Mouse (Mus musculus): ENCODE results near the gene Zfp1. TPM values are rescaled to one million over a fixed set of nuclear protein-coding genes. Genes with fewer than 3 reads are reported as not detected.
A peak's percentile ranks its signal among the peaks of the same experiment; 100 is the strongest.

Zfp1 gene
- polyA plus RNA-seq, 1 experiment = 11.1 TPM

DNA sequence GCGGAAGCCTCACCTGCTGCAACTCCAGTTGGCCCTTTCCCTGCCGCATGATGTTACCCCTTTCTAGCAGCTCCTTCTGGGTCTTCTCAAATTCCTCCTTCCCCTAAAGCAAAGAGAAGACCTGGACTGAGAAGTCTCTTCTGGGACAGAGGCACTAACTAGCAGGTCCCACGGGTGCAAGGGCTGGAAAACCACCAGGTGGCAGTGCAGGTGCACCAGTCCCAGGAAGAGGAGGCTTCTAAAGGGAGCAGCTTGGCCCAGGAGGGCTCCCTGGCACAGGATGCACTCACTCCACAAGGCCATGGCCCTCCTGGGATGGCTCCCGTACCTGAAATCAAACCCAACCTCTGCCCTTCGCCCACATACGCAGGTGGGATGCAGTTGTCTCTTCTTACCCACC lies 69.4 kb downstream of the Zfp1 start:
- Histone ChIP-seq H3K27ac (ENCODE audit: control insufficient read depth, insufficient read depth, low read length) (no peak overlapping the region), H3K36me3 (ENCODE audit: control insufficient read depth, insufficient read depth, low read length) (no peaks in the 10 kb centered on the region), H3K4me3 (ENCODE audit: control insufficient read depth, insufficient read depth, low read length) (no peak overlapping the region), H3K4me1 (replicated peaks; ENCODE audit: control insufficient read depth, insufficient read depth, low read length) (no peaks in the 10 kb centered on the region; the same call in 1 of the 2 replicates), H3K27me3 (ENCODE audit: control insufficient read depth, insufficient read depth, low read length) (no peaks in the 10 kb centered on the region)
- no peak for TF ChIP-seq POLR2A (IDR thresholded peaks at IDR 0.05; ENCODE audit: control insufficient read depth, extremely low read depth, insufficient read depth, low read length, poor library complexity)
- peak; percentile 64; the same call in 1 of the 2 replicates for TF ChIP-seq CTCF (IDR thresholded peaks at IDR 0.05; ENCODE audit: borderline replicate concordance, control insufficient read depth, extremely low read depth, insufficient read depth, low read length, poor library complexity)
- DNase-seq = peak; percentile 64
- WGBS = 66% methylated on average over 6 of the region's 6 CpGs

GRCm38 (mm10) chr8:111713291-111713690 lies 70.1 kb downstream of the Zfp1 start:
- WGBS = 89% methylated on average over 11 of the region's 11 CpGs
- no peak overlapping the region for H3K4me3 ChIP-seq (ENCODE audit: control insufficient read depth, insufficient read depth, low read length)
- H3K27me3 ChIP-seq (ENCODE audit: control insufficient read depth, insufficient read depth, low read length) = no peaks in the 10 kb centered on the region
- no peaks in the 10 kb centered on the region for H3K36me3 ChIP-seq (ENCODE audit: control insufficient read depth, insufficient read depth, low read length)
- no peak for DNase-seq
- no peaks in the 10 kb centered on the region; the same call in 1 of the 2 replicates for H3K4me1 ChIP-seq (replicated peaks; ENCODE audit: control insufficient read depth, insufficient read depth, low read length)
- no peak overlapping the region for H3K27ac ChIP-seq (ENCODE audit: control insufficient read depth, insufficient read depth, low read length)
- TF ChIP-seq POLR2A (IDR thresholded peaks at IDR 0.05; ENCODE audit: control insufficient read depth, extremely low read depth, insufficient read depth, low read length, poor library complexity) = no peak
- TF ChIP-seq CTCF (IDR thresholded peaks at IDR 0.05; ENCODE audit: borderline replicate concordance, control insufficient read depth, extremely low read depth, insufficient read depth, low read length, poor library complexity) = no peak

GRCm38 (mm10) chr8:111713817-111714216 lies 70.6 kb downstream of the Zfp1 start:
- H3K36me3 ChIP-seq (ENCODE audit: control insufficient read depth, insufficient read depth, low read length) = no peaks in the 10 kb centered on the region
- H3K4me1 ChIP-seq (replicated peaks; ENCODE audit: control insufficient read depth, insufficient read depth, low read length) = no peaks in the 10 kb centered on the region; the same call in 1 of the 2 replicates
- DNase-seq = no peak
- TF ChIP-seq POLR2A (IDR thresholded peaks at IDR 0.05; ENCODE audit: control insufficient read depth, extremely low read depth, insufficient read depth, low read length, poor library complexity) = no peak
- TF ChIP-seq CTCF (IDR thresholded peaks at IDR 0.05; ENCODE audit: borderline replicate concordance, control insufficient read depth, extremely low read depth, insufficient read depth, low read length, poor library complexity) = no peak
- H3K27me3 ChIP-seq (ENCODE audit: control insufficient read depth, insufficient read depth, low read length) = no peaks in the 10 kb centered on the region
- H3K27ac ChIP-seq (ENCODE audit: control insufficient read depth, insufficient read depth, low read length) = no peak overlapping the region
- no peak overlapping the region for H3K4me3 ChIP-seq (ENCODE audit: control insufficient read depth, insufficient read depth, low read length)
- WGBS = 91% methylated on average over 25 of the region's 25 CpGs

DNA sequence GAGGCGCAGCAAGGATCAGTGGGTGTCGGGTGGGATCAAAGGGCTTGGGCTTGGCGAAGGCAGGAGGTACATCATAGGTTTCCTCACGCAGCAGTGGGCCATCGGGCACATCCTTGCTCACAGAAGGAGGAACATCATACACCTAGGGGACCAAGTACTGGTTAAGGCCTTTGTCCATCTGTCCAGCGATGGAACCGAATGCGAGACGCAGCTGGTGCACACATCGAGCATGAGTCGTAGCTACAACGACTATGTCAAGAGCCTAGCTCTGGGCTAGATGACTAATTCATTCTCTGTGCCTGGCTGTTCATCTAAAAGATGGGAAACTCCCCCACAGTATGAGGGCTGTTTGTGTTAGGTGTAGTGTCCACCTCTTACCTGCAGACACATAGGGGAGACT lies 71.1 kb downstream of the Zfp1 start:
- Histone ChIP-seq H3K27ac (ENCODE audit: control insufficient read depth, insufficient read depth, low read length) (no peak overlapping the region), H3K27me3 (ENCODE audit: control insufficient read depth, insufficient read depth, low read length) (no peaks in the 10 kb centered on the region), H3K4me1 (replicated peaks; ENCODE audit: control insufficient read depth, insufficient read depth, low read length) (no peaks in the 10 kb centered on the region; the same call in 1 of the 2 replicates), H3K36me3 (ENCODE audit: control insufficient read depth, insufficient read depth, low read length) (no peaks in the 10 kb centered on the region), H3K4me3 (ENCODE audit: control insufficient read depth, insufficient read depth, low read length) (no peak overlapping the region)
- no peak for TF ChIP-seq CTCF (IDR thresholded peaks at IDR 0.05; ENCODE audit: borderline replicate concordance, control insufficient read depth, extremely low read depth, insufficient read depth, low read length, poor library complexity)
- WGBS = 95% methylated on average over 12 of the region's 12 CpGs
- DNase-seq = no peak

- TF ChIP-seq POLR2A (IDR thresholded peaks at IDR 0.05; ENCODE audit: control insufficient read depth, extremely low read depth, insufficient read depth, low read length, poor library complexity) (no peak), CTCF (IDR thresholded peaks at IDR 0.05; ENCODE audit: borderline replicate concordance, control insufficient read depth, extremely low read depth, insufficient read depth, low read length, poor library complexity) (no peak)
- WGBS = 93% methylated on average over 13 of the region's 13 CpGs
- Histone ChIP-seq H3K36me3 (ENCODE audit: control insufficient read depth, insufficient read depth, low read length) (no peaks in the 10 kb centered on the region), H3K4me3 (ENCODE audit: control insufficient read depth, insufficient read depth, low read length) (no peak overlapping the region), H3K27me3 (ENCODE audit: control insufficient read depth, insufficient read depth, low read length) (no peaks in the 10 kb centered on the region), H3K27ac (ENCODE audit: control insufficient read depth, insufficient read depth, low read length) (no peak overlapping the region), H3K4me1 (replicated peaks; ENCODE audit: control insufficient read depth, insufficient read depth, low read length) (no peaks in the 10 kb centered on the region; the same call in 1 of the 2 replicates)
- DNase-seq = no peak
Observed at GRCm38 (mm10) chr8:111715514-111715913, 72.3 kb downstream of the Zfp1 start.

GRCm38 (mm10) chr8:111716603-111717487 lies 73.6 kb downstream of the Zfp1 start:
- Histone ChIP-seq H3K4me3 (ENCODE audit: control insufficient read depth, insufficient read depth, low read length) (no peak overlapping the region), H3K27ac (ENCODE audit: control insufficient read depth, insufficient read depth, low read length) (no peak overlapping the region), H3K4me1 (replicated peaks; ENCODE audit: control insufficient read depth, insufficient read depth, low read length) (no peaks in the 10 kb centered on the region; the same call in 1 of the 2 replicates), H3K36me3 (ENCODE audit: control insufficient read depth, insufficient read depth, low read length) (no peaks in the 10 kb centered on the region), H3K27me3 (ENCODE audit: control insufficient read depth, insufficient read depth, low read length) (no peaks in the 10 kb centered on the region)
- DNase-seq = no peak
- TF ChIP-seq CTCF (IDR thresholded peaks at IDR 0.05; ENCODE audit: borderline replicate concordance, control insufficient read depth, extremely low read depth, insufficient read depth, low read length, poor library complexity) = no peak
- no peak for TF ChIP-seq POLR2A (IDR thresholded peaks at IDR 0.05; ENCODE audit: control insufficient read depth, extremely low read depth, insufficient read depth, low read length, poor library complexity)
- 87% methylated on average over 10 of the region's 10 CpGs for WGBS
